Mouse (Mus musculus): ENCODE measurements at regions not wholly inside any gene's neighbourhood (a gene's known extent, or its start where the extent isn't known, plus 50 kb on each side); places are given as distances from the start of the nearest gene placed in this dataset.

GRCm38 (mm10) chr19:37492572-37492971 lies 57.6 kb upstream of the Exoc6 start:
- DNase-seq (ENCODE audit: low read depth), result no peak

- DNase-seq (ENCODE audit: low read depth), result no peak
Observed at GRCm38 (mm10) chr19:37493378-37493777, 56.8 kb upstream of the Exoc6 start.

GRCm38 (mm10) chr19:37493921-37494485 lies 56.2 kb upstream of the Exoc6 start:
- no peak for DNase-seq (ENCODE audit: low read depth)

DNA sequence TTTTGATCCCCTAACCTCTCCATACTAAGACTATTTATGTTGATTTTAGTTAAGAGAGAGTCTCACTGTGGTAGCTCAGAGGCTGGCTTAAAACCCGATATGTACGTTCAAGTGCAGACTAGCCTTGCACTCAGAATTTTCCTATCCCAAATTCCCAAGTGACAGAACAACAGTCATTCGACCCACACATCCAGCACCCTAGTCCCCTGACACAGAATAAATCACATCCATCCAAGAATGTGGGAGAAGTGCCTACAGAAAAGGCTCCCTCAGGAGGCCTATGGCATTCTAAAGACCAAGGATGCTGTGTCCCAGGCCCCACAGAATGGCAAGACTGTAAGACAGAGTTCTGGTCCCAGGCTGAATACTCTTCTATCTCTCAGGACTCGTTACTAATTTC lies 55.4 kb upstream of the Exoc6 start:
- no peak for DNase-seq (ENCODE audit: low read depth)

- DNase-seq (ENCODE audit: low read depth), result no peak
Observed at GRCm38 (mm10) chr19:37495319-37496270, 54.6 kb upstream of the Exoc6 start.

DNA sequence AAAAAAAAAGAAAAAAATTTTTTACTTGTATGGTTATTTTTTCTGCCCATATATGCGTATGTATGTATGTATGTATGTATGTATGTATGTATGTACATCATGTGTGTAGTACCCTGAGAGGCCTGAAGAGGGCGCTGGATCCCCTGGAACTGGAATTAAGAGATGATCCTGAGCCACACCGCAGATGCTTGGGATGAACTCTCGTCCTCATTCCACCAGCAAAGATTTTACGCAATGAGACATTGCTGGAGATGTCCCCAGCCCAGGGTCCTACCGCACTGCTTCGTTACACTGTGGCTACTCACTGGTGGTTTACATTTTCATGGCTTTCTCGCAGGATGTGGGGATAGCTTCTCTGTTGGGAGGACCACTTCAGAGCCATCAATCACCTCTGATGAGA lies 53.5 kb upstream of the Exoc6 start:
- peak; percentile 11 for DNase-seq (ENCODE audit: low read depth)

DNA sequence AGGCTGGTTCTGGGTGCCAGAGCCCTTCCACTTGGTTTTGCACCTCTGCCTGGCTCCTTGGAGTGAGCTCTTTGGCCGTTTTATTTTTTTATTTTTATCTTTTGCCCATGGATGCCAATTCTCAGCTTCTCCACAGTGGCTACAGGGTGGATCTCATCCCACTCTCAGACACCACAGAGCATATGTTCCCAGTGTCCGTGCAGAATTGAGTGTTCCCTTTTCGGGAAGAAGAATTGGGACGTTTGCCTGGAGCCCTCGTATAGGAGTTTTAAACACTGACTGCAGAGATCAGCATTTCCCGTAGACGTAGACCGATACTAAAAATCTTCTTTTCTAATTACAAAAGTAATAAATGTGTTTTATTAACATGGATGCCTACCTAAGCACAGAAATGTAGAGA lies 53.1 kb upstream of the Exoc6 start:
- DNase-seq (ENCODE audit: low read depth), result no peak

GRCm38 (mm10) chr19:37498438-37498837 lies 51.8 kb upstream of the Exoc6 start:
- DNase-seq (ENCODE audit: low read depth), result no peak
